Mouse (Mus musculus): ENCODE measurements around the gene A730071L15Rik. TPM values are rescaled to one million over a fixed set of nuclear protein-coding genes. Genes with fewer than 3 reads are reported as not detected.

Gene A730071L15Rik
- polyA plus RNA-seq, 1 experiment from 2014 or later = 0.33 TPM

- no peak for ATAC-seq
- no peaks in the 10 kb centered on the region for H3K27me3 ChIP-seq
- DNase-seq (ENCODE audit: low read depth, low spot score) = no peak
- in situ Hi-C loops (cut with MboI; ENCODE audit: low pct_unique_long_range_greater_than_20kb) = loop anchor here (10.0 kb wide), 1 partner anchor 148 kb away; no protein-coding TSS in a partner anchor
- ChIA-PET POLR2A (no interaction called here), CTCF (interaction anchor here (1.0 to 1.6 kb wide), 3 partner anchors 17 to 156 kb away, joined by 3 read pairs; no protein-coding TSS in a partner anchor)
- TF ChIP-seq CTCF (IDR thresholded peaks at IDR 0.05) = no peak
Observed at GRCm38 (mm10) chr11:6183246-6183645, 16.6 kb upstream of the A730071L15Rik start.

DNA sequence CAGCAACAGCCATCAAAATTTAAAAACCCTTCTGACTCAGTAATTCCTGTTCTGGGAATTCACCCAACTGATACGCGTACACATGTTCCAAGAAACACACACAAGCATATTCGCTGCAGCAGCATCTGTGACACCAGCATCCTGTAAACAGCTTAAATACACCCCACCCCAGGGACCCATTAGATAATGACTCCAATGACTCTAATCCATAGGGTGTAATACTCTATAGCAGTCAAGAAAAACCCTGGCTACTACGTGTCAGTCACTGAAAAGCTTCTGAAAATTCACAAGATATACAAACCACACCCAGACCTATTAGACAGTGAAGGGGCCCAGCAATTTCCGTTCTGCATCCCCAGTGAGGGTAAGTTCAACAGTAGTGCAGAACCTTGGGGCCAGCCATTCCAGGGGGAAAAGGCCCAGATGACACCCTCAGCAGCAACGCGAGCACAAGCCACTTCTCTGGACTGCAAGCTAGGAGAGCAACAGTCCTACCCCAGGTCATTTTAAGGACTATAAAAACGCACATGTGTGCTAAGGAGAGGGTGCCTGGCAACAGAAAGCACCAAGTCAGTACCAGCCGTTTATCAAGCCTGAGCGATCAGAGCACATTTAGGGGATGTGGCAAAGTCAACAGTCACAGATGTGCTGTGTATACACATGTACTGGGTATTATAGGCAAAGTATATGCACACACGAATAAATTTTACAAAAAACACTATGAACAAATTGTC lies 15.5 kb upstream of the A730071L15Rik start:
- H3K27me3 ChIP-seq = no peaks in the 10 kb centered on the region
- DNase-seq (ENCODE audit: low read depth, low spot score) (no peak), ATAC-seq (no peak)
- ChIA-PET CTCF (interaction anchor here (1.6 kb wide), 1 partner anchor 157 kb away, joined by 3 read pairs; no protein-coding TSS in a partner anchor), POLR2A (no interaction called here)
- in situ Hi-C loops (cut with MboI; ENCODE audit: low pct_unique_long_range_greater_than_20kb) = loop anchor here (10.0 kb wide), 1 partner anchor 150 kb away; no protein-coding TSS in a partner anchor
- no peak for TF ChIP-seq CTCF (IDR thresholded peaks at IDR 0.05)

GRCm38 (mm10) chr11:6187399-6187798 lies 12.4 kb upstream of the A730071L15Rik start:
- in situ Hi-C loops (cut with MboI; ENCODE audit: low pct_unique_long_range_greater_than_20kb) = loop anchor here (10.0 kb wide), 1 partner anchor 153 kb away; no protein-coding TSS in a partner anchor
- DNase-seq (ENCODE audit: low read depth, low spot score) = no peak
- CTCF ChIA-PET = interaction anchor here (0.9 to 2.1 kb wide), 9 partner anchors 9 to 197 kb away, joined by 3 to 11 read pairs (median 4); no protein-coding TSS in a partner anchor
- H3K27me3 ChIP-seq = no peaks in the 10 kb centered on the region
- POLR2A ChIA-PET = no interaction called here
- TF ChIP-seq CTCF (IDR thresholded peaks at IDR 0.05) = no peak
- no peak for ATAC-seq

DNA sequence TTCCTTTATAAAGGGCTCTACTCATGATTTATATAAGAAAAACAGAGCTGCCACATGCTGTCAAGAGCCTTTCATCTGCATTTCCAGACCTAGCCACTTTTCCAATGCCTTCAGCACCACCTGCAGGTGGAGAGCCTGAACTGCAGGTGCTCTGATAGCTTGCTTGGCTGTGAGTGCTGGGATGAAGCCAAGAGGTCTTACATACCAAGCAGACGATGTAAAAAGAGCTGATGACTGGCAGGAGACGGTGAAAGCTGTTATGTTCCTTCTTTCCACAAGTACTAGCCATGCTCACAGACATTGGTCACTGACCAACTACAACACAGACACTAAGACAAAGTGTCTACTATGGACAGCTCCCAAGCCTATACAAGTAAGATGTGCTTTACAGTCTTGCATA lies 12.0 kb upstream of the A730071L15Rik start:
- ChIA-PET CTCF (interaction anchor here (0.7 to 2.1 kb wide), 13 partner anchors 9 to 196 kb away, joined by 3 to 11 read pairs (median 4); no protein-coding TSS in a partner anchor), POLR2A (no interaction called here)
- in situ Hi-C loops (cut with MboI; ENCODE audit: low pct_unique_long_range_greater_than_20kb) = loop anchor here (10.0 kb wide), 1 partner anchor 153 kb away; no protein-coding TSS in a partner anchor
- peak; percentile 98 for TF ChIP-seq CTCF (IDR thresholded peaks at IDR 0.05)
- no peak for ATAC-seq
- DNase-seq (ENCODE audit: low read depth, low spot score) = peak; percentile 81
- no peaks in the 10 kb centered on the region for H3K27me3 ChIP-seq

GRCm38 (mm10) chr11:6196780-6197179 lies 3.0 kb upstream of the A730071L15Rik start:
- in situ Hi-C loops (cut with MboI; ENCODE audit: low pct_unique_long_range_greater_than_20kb) = no loop called here
- no peak for TF ChIP-seq CTCF (IDR thresholded peaks at IDR 0.05)
- POLR2A ChIA-PET = no interaction called here
- ATAC-seq (no peak), DNase-seq (ENCODE audit: low read depth, low spot score) (no peak)
- H3K27me3 ChIP-seq = no peaks in the 10 kb centered on the region
- CTCF ChIA-PET = interaction anchor here (2.1 kb wide), 1 partner anchor 9 kb away, joined by 6 read pairs; no protein-coding TSS in a partner anchor

DNA sequence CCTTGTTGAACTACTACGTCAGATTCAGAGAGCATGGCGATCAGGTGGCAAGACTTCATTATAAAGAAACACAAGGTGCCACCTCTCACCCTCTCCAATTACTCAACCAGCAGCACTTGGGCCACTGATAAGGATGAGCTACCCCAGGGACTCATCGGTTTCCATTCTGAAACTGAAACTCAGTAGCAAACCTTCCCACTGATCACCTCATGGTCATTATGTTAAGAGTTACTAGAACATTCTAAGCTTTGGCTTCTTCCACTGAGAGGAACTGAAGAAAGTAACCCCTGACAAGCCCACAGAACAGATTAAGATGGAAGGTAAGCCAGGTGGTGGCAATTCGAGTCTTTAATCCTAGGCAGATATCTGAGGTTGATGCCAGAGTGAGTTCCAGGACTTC lies 1.4 kb upstream of the A730071L15Rik start:
- TF ChIP-seq CTCF (IDR thresholded peaks at IDR 0.05) = no peak
- ChIA-PET POLR2A (interaction anchor here (1.0 kb wide), 1 partner anchor 222 kb away, joined by 4 read pairs; no protein-coding TSS in a partner anchor), CTCF (interaction anchor here (2.1 kb wide), 1 partner anchor 10 kb away, joined by 6 read pairs; no protein-coding TSS in a partner anchor)
- H3K27me3 ChIP-seq = no peaks in the 10 kb centered on the region
- in situ Hi-C loops (cut with MboI; ENCODE audit: low pct_unique_long_range_greater_than_20kb) = no loop called here
- DNase-seq (ENCODE audit: low read depth, low spot score) (no peak), ATAC-seq (no peak)

- POLR2A ChIA-PET = interaction anchor here (0.6 kb wide), 1 partner anchor 81 kb away, joined by 3 read pairs; no protein-coding TSS in a partner anchor
- DNase-seq (ENCODE audit: low read depth, low spot score) = peak; percentile 75
- CTCF ChIA-PET = no interaction called here
- peaks cover 3% of the 10 kb centered on the region for H3K27me3 ChIP-seq
- in situ Hi-C loops (cut with MboI; ENCODE audit: low pct_unique_long_range_greater_than_20kb) = no loop called here
- ATAC-seq = peak; percentile 61
- TF ChIP-seq CTCF (IDR thresholded peaks at IDR 0.05) = no peak
Observed at GRCm38 (mm10) chr11:6200087-6200569, 299 bp downstream of the A730071L15Rik start, which contains the start of gene Nudcd3. Gene Nudcd3 (minus strand): TSS chr11:6200415.

DNA sequence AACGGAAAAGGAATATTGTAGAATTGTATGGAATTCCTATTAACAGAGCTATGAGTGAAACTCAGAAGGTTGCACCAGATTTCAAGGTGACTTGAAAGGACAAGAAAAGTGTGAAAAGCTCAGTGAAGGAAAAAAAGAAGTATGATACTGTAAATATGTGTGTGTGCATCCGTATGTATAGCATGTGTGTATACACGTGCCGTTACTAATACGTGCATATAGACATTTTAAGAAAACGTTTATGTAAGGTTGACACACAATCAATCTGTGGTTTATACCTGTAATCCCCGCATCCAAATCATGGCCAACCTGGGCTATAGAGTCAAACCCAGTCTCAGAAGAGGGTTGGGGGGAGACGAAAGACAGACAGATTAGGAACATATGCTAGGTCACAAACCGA lies 741 bp downstream of the A730071L15Rik start:
- no peak for TF ChIP-seq CTCF (IDR thresholded peaks at IDR 0.05)
- ATAC-seq = no peak
- DNase-seq (ENCODE audit: low read depth, low spot score) = no peak
- H3K27me3 ChIP-seq = peaks cover 8% of the 10 kb centered on the region
- in situ Hi-C loops (cut with MboI; ENCODE audit: low pct_unique_long_range_greater_than_20kb) = no loop called here
- POLR2A ChIA-PET = interaction anchor here (0.6 kb wide), 1 partner anchor 80 kb away, joined by 3 read pairs; no protein-coding TSS in a partner anchor
- CTCF ChIA-PET = no interaction called here

- POLR2A ChIA-PET = no interaction called here
- CTCF ChIA-PET = no interaction called here
- DNase-seq (ENCODE audit: low read depth, low spot score) (no peak), ATAC-seq (no peak)
- H3K27me3 ChIP-seq = peaks cover 17% of the 10 kb centered on the region
- in situ Hi-C loops (cut with MboI; ENCODE audit: low pct_unique_long_range_greater_than_20kb) = no loop called here
- TF ChIP-seq CTCF (IDR thresholded peaks at IDR 0.05) = no peak
Observed at GRCm38 (mm10) chr11:6207090-6207489, 7.3 kb downstream of the A730071L15Rik start.

- CTCF ChIA-PET = no interaction called here
- POLR2A ChIA-PET = interaction anchor here (0.9 kb wide), 1 partner anchor 16 kb away, joined by 4 read pairs; no protein-coding TSS in a partner anchor
- TF ChIP-seq CTCF (IDR thresholded peaks at IDR 0.05) = no peak
Observed at GRCm38 (mm10) chr11:6208158-6208557, 8.3 kb downstream of the A730071L15Rik start.

GRCm38 (mm10) chr11:6216834-6217233 lies 17.0 kb downstream of the A730071L15Rik start:
- no peak for TF ChIP-seq CTCF (IDR thresholded peaks at IDR 0.05)
- DNase-seq (ENCODE audit: low read depth, low spot score) (no peak), ATAC-seq (no peak)
- POLR2A ChIA-PET = no interaction called here
- peaks cover 14% of the 10 kb centered on the region for H3K27me3 ChIP-seq
- CTCF ChIA-PET = no interaction called here
- in situ Hi-C loops (cut with MboI; ENCODE audit: low pct_unique_long_range_greater_than_20kb) = no loop called here

More at GRCm38 (mm10) chr11:6208158-6208557, 8.3 kb downstream of the A730071L15Rik start:
- in situ Hi-C loops (cut with MboI; ENCODE audit: low pct_unique_long_range_greater_than_20kb) = no loop called here
- H3K27me3 ChIP-seq = peaks cover 17% of the 10 kb centered on the region
- ATAC-seq = no peak
- DNase-seq (ENCODE audit: low read depth, low spot score) = no peak
